Mouse (Mus musculus) kidney, postnatal 25 days (tissue): ENCODE measurements around the gene Hpcal1.
"Not testable (repeated sequence)": the region's sequence is repeated elsewhere in the genome, so short reads cannot be mapped to it uniquely, and the experiment has no call there.

Source experiments
- DNase-seq, 2 experiments: peaks; one replicate each; pipeline ENCODE4 v3.0.0; 2021; ENCODE audit warnings: mixed read lengths in 2 of 2

Hpcal1 gene

GRCm38 (mm10) chr12:17741637-17742364 is 51.1 kb downstream of the Hpcal1 start:
- DNase-seq: peak; percentile 89 to 95

- DNase-seq: peak; percentile 67 to 68
These were observed 52.1 kb downstream of the Hpcal1 start for GRCm38 (mm10) chr12:17742571-17743321.

- no peak for DNase-seq
These were observed 54.8 kb downstream of the Hpcal1 start for GRCm38 (mm10) chr12:17745431-17745830.

- DNase-seq: peak; percentile 98
These were observed 56.1 kb downstream of the Hpcal1 start for GRCm38 (mm10) chr12:17746725-17747124.

GRCm38 (mm10) chr12:17747191-17748154 is 56.8 kb downstream of the Hpcal1 start:
- DNase-seq: no peak

- no peak for DNase-seq
These were observed 57.5 kb downstream of the Hpcal1 start for GRCm38 (mm10) chr12:17748155-17748529.

- no peak for DNase-seq
These were observed 59.1 kb downstream of the Hpcal1 start for GRCm38 (mm10) chr12:17749784-17750183.

GRCm38 (mm10) chr12:17750500-17750899 is 59.8 kb downstream of the Hpcal1 start:
- DNase-seq: peak; percentile 87 to 92

GRCm38 (mm10) chr12:17752828-17753227 is 62.2 kb downstream of the Hpcal1 start:
- DNase-seq: no peak

- DNase-seq: peak; percentile 42 to 68
These were observed 64.1 kb downstream of the Hpcal1 start for GRCm38 (mm10) chr12:17754771-17755170.

GRCm38 (mm10) chr12:17756891-17757290 is 66.2 kb downstream of the Hpcal1 start:
- no peak for DNase-seq

GRCm38 (mm10) chr12:17762286-17762933 is 71.8 kb downstream of the Hpcal1 start:
- DNase-seq: no peak

GRCm38 (mm10) chr12:17763054-17763453 is 72.4 kb downstream of the Hpcal1 start:
- DNase-seq: no peak

GRCm38 (mm10) chr12:17764005-17764404 is 73.3 kb downstream of the Hpcal1 start:
- no peak for DNase-seq

GRCm38 (mm10) chr12:17767567-17767966 is 76.9 kb downstream of the Hpcal1 start:
- DNase-seq: not testable (repeated sequence)

- DNase-seq: peak in 1 of 2 experiments; percentile 51
These were observed 79.0 kb downstream of the Hpcal1 start for GRCm38 (mm10) chr12:17769476-17770172.

- peak in 1 of 2 experiments; percentile 60 for DNase-seq
These were observed 79.9 kb downstream of the Hpcal1 start for GRCm38 (mm10) chr12:17770538-17770937.

- peak; percentile 51 to 86 for DNase-seq
These were observed 83.1 kb downstream of the Hpcal1 start for GRCm38 (mm10) chr12:17773721-17774120.

GRCm38 (mm10) chr12:17774842-17775241 is 84.2 kb downstream of the Hpcal1 start:
- DNase-seq: not testable (repeated sequence)

- DNase-seq: peak in 1 of 2 experiments; percentile 56
These were observed 87.7 kb downstream of the Hpcal1 start for GRCm38 (mm10) chr12:17778320-17778719.

- no peak for DNase-seq
These were observed 88.4 kb downstream of the Hpcal1 start for GRCm38 (mm10) chr12:17779093-17779492.

- no peak for DNase-seq
These were observed 98.8 kb downstream of the Hpcal1 start for GRCm38 (mm10) chr12:17789486-17789885.
